Mouse (Mus musculus) heart, embryonic 15.5 days (tissue): ENCODE measurements around the gene Col4a2. TPM values are rescaled to one million over a fixed set of nuclear protein-coding genes. Genes with fewer than 3 reads are reported as not detected.
A peak's percentile ranks its signal among the peaks of the same experiment; 100 is the strongest.
"Not testable (repeated sequence)": the region's sequence is repeated elsewhere in the genome, so short reads cannot be mapped to it uniquely, and the experiment has no call there.

Experiments used
- ATAC-seq: fragments of 200-750 bp; cut with Nextera tagmentation; replicated peaks from 2 replicates; pipeline ENCODE4 v1.8.0; 2017; ENCODE audit warnings: low read depth, moderate TSS enrichment; ENCODE audit not compliant: insufficient number of reproducible peaks, insufficient read depth, low FRiP score
- H3K27ac ChIP-seq: fragments of 300-500 bp; sonication (generic); 2 replicates; pipeline ENCODE4 v1.5.1; 2015; ENCODE audit warnings: mild to moderate bottlenecking, inconsistent platforms
- H3K27me3 ChIP-seq: fragments of 300-500 bp; sonication (generic); 2 replicates; pipeline ENCODE4 v1.6.1; 2015; ENCODE audit warnings: inconsistent platforms
- H3K36me3 ChIP-seq: fragments of 300-500 bp; sonication (generic); 2 replicates; pipeline ENCODE4 v1.6.1; 2015; ENCODE audit warnings: mild to moderate bottlenecking, inconsistent platforms
- H3K4me1 ChIP-seq: fragments of 300-500 bp; sonication (generic); replicated peaks from 2 replicates; pipeline ENCODE4 v1.6.1; 2015; ENCODE audit warnings: inconsistent platforms
- H3K4me2 ChIP-seq: fragments of 300-500 bp; sonication (generic); 2 replicates; pipeline ENCODE4 v1.6.1; 2015; ENCODE audit warnings: inconsistent platforms, mild to moderate bottlenecking, moderate library complexity
- H3K4me3 ChIP-seq: fragments of 300-500 bp; sonication (generic); 2 replicates; pipeline ENCODE4 v1.5.1; 2015; ENCODE audit warnings: mild to moderate bottlenecking, inconsistent platforms
- H3K9ac ChIP-seq: fragments of 300-500 bp; sonication (generic); 2 replicates; pipeline ENCODE4 v1.6.1; 2015; ENCODE audit warnings: mild to moderate bottlenecking, inconsistent platforms
- H3K9me3 ChIP-seq: fragments of 300-500 bp; sonication (generic); replicated peaks from 2 replicates; pipeline ENCODE4 v1.6.1; 2016; ENCODE audit warnings: inconsistent platforms
- WGBS: fragments of 180-500 bp; shearing (Covaris S2); methylation state at CpG from one replicate; pipeline ENCODE4 v1.1.7; 2015; ENCODE audit warnings: mixed read lengths; 5-methylcytosine and 5-hydroxymethylcytosine counted together
- polyA plus RNA-seq: library from polyadenylated mRNA; unstranded; fragments of >200 nt; fragmentation: Nextera tagmentation; extraction: Ambion mirVana; gene quantifications from 2 replicates; pipeline ENCODE4 v1.2.1, GENCODE M21; 2015

The Col4a2 gene
- polyA plus RNA-seq, 1 experiment from 2014 or later: 89.8 TPM

- Histone ChIP-seq H3K4me3 (peak overlapping the region; percentile 72), H3K27me3 (peaks cover 6% of the 10 kb centered on the region), H3K9ac (peak overlapping the region; percentile 54), H3K36me3 (no peaks in the 10 kb centered on the region), H3K9me3 (no peaks in the 10 kb centered on the region), H3K27ac (peak overlapping the region; percentile 93), H3K4me2 (peak overlapping the region; percentile 92), H3K4me1 (peaks cover 59% of the 10 kb centered on the region)
- no peak for ATAC-seq
- WGBS: 3% methylated on average over 9 of the region's 9 CpGs
These were observed 164.6 kb downstream of the Col4a2 start for GRCm38 (mm10) chr8:11477178-11477553.

GRCm38 (mm10) chr8:11477811-11478761 lies 165.5 kb downstream of the Col4a2 start, which contains the start of gene Rab20:
Rab20 (minus strand) TSS chr8:11478710.
- ATAC-seq: peak; percentile 65
- no peaks in the 10 kb centered on the region for H3K36me3 ChIP-seq
- H3K4me1 ChIP-seq: peaks cover 56% of the 10 kb centered on the region
- peak within 1 kb of the TSS; percentile 72 for H3K4me3 ChIP-seq
- WGBS: under 1% methylated on average over 69 of the region's 69 CpGs
- H3K27me3 ChIP-seq: peaks cover 6% of the 10 kb centered on the region
- H3K9me3 ChIP-seq: no peaks in the 10 kb centered on the region
- peak within 1 kb of the TSS; percentile 77 for H3K9ac ChIP-seq
- H3K4me2 ChIP-seq: peak within 1 kb of the TSS; percentile 92
- peak within 1 kb of the TSS; percentile 93 for H3K27ac ChIP-seq

GRCm38 (mm10) chr8:11478807-11479527 lies 166.4 kb downstream of the Col4a2 start:
- peak overlapping the region; percentile 77 for H3K9ac ChIP-seq
- no peaks in the 10 kb centered on the region for H3K36me3 ChIP-seq
- ATAC-seq: no peak; the same call in 1 of the 2 replicates
- H3K9me3 ChIP-seq: no peaks in the 10 kb centered on the region
- peak overlapping the region; percentile 92 for H3K4me2 ChIP-seq
- whole genome bisulfite sequencing: 5% methylated on average over 23 of the region's 23 CpGs
- peaks cover 47% of the 10 kb centered on the region for H3K4me1 ChIP-seq
- peaks cover 6% of the 10 kb centered on the region for H3K27me3 ChIP-seq
- H3K27ac ChIP-seq: peak overlapping the region; percentile 93
- peak overlapping the region; percentile 72 for H3K4me3 ChIP-seq

GRCm38 (mm10) chr8:11479591-11479990 lies 167.0 kb downstream of the Col4a2 start:
- WGBS: 21% methylated on average over 14 of the region's 14 CpGs
- ATAC-seq: no peak
- H3K27me3 ChIP-seq: peaks cover 6% of the 10 kb centered on the region
- H3K36me3 ChIP-seq: no peaks in the 10 kb centered on the region
- H3K9ac ChIP-seq: peak overlapping the region; percentile 77
- peaks cover 42% of the 10 kb centered on the region for H3K4me1 ChIP-seq
- peak overlapping the region; percentile 72 for H3K4me3 ChIP-seq
- H3K9me3 ChIP-seq: no peaks in the 10 kb centered on the region
- peak overlapping the region; percentile 92 for H3K4me2 ChIP-seq
- H3K27ac ChIP-seq: peak overlapping the region; percentile 93

GRCm38 (mm10) chr8:11481876-11482275 lies 169.3 kb downstream of the Col4a2 start:
- Histone ChIP-seq H3K36me3 (no peaks in the 10 kb centered on the region), H3K4me2 (no peak overlapping the region), H3K9ac (no peak overlapping the region), H3K9me3 (no peaks in the 10 kb centered on the region), H3K4me1 (peaks cover 30% of the 10 kb centered on the region), H3K27me3 (peaks cover 3% of the 10 kb centered on the region), H3K27ac (peak overlapping the region; percentile 88), H3K4me3 (no peak overlapping the region)
- ATAC-seq: no peak
- 65% methylated on average over 3 of the region's 3 CpGs for WGBS

GRCm38 (mm10) chr8:11482537-11482936 lies 169.9 kb downstream of the Col4a2 start:
- Histone ChIP-seq H3K9me3 (no peaks in the 10 kb centered on the region), H3K9ac (no peak overlapping the region), H3K27ac (peak overlapping the region; percentile 88), H3K4me3 (no peak overlapping the region), H3K4me1 (peaks cover 26% of the 10 kb centered on the region), H3K27me3 (peaks cover 3% of the 10 kb centered on the region), H3K4me2 (no peak overlapping the region), H3K36me3 (no peaks in the 10 kb centered on the region)
- ATAC-seq: peak; percentile 48; the same call in 1 of the 2 replicates
- 36% methylated on average over 3 of the region's 3 CpGs for WGBS

- no peak for ATAC-seq
- Histone ChIP-seq H3K4me3 (no peak overlapping the region), H3K9me3 (no peaks in the 10 kb centered on the region), H3K9ac (no peak overlapping the region), H3K4me1 (peaks cover 14% of the 10 kb centered on the region), H3K4me2 (no peak overlapping the region), H3K27ac (no peak overlapping the region), H3K27me3 (peaks cover 9% of the 10 kb centered on the region; the same call in 1 of the 2 replicates), H3K36me3 (no peaks in the 10 kb centered on the region)
- 20% methylated on average over 7 of the region's 7 CpGs for WGBS
These were observed 173.5 kb downstream of the Col4a2 start for GRCm38 (mm10) chr8:11486142-11486541.

GRCm38 (mm10) chr8:11487229-11487628 lies 174.6 kb downstream of the Col4a2 start:
- Histone ChIP-seq H3K9ac (no peak overlapping the region), H3K9me3 (no peaks in the 10 kb centered on the region), H3K4me3 (no peak overlapping the region), H3K4me1 (peaks cover 7% of the 10 kb centered on the region), H3K36me3 (no peaks in the 10 kb centered on the region), H3K27me3 (peaks cover 13% of the 10 kb centered on the region; the same call in 1 of the 2 replicates), H3K4me2 (no peak overlapping the region), H3K27ac (no peak overlapping the region)
- ATAC-seq: no peak
- 57% methylated on average over 4 of the region's 4 CpGs for WGBS

GRCm38 (mm10) chr8:11492340-11492739 lies 179.7 kb downstream of the Col4a2 start:
- H3K27me3 ChIP-seq: peaks cover 17% of the 10 kb centered on the region; the same call in 1 of the 2 replicates
- ATAC-seq, H3K9ac ChIP-seq, H3K4me1 ChIP-seq, H3K9me3 ChIP-seq, H3K27ac ChIP-seq, H3K36me3 ChIP-seq, H3K4me2 ChIP-seq, H3K4me3 ChIP-seq: not testable (repeated sequence)
- WGBS: 82% methylated on average over 2 of the region's 2 CpGs

- Histone ChIP-seq H3K36me3 (no peaks in the 10 kb centered on the region), H3K4me2 (peak within 1 kb of the TSS; percentile 75), H3K4me1 (peaks cover 14% of the 10 kb centered on the region), H3K4me3 (peak within 1 kb of the TSS; percentile 70), H3K27ac (peak within 1 kb of the TSS; percentile 59), H3K9ac (peak within 1 kb of the TSS; percentile 83), H3K27me3 (peaks cover 4% of the 10 kb centered on the region; the same call in 1 of the 2 replicates), H3K9me3 (no peaks in the 10 kb centered on the region)
- 3% methylated on average over 73 of the region's 73 CpGs for WGBS
- ATAC-seq: peak; percentile 98
These were observed 184.7 kb downstream of the Col4a2 start, which contains the start of gene Naxd for GRCm38 (mm10) chr8:11497017-11497990. Naxd (plus strand) TSS chr8:11497506.
